Mouse (Mus musculus): ENCODE measurements around the gene Slco3a1.

- TF ChIP-seq CTCF (conservative IDR thresholded peaks at IDR 0.05; ENCODE audit: low read length) (no peak), POU5F1 (IDR thresholded peaks at IDR 0.05; ENCODE audit: borderline replicate concordance, low read length) (no peak)
Observed at GRCm38 (mm10) chr7:74449802-74450201, 104.8 kb downstream of the Slco3a1 start.

All from E14TG2a.4 (cell line).